Mouse (Mus musculus) thymus, postnatal 14 days (tissue): Measurements from ENCODE around the gene Chsy1.
A peak's percentile ranks its signal among the peaks of the same experiment; 100 is the strongest.

ENCODE experiments used
- DNase-seq: peaks from one replicate; pipeline ENCODE4 v3.0.0; 2021

Chsy1 gene

DNA sequence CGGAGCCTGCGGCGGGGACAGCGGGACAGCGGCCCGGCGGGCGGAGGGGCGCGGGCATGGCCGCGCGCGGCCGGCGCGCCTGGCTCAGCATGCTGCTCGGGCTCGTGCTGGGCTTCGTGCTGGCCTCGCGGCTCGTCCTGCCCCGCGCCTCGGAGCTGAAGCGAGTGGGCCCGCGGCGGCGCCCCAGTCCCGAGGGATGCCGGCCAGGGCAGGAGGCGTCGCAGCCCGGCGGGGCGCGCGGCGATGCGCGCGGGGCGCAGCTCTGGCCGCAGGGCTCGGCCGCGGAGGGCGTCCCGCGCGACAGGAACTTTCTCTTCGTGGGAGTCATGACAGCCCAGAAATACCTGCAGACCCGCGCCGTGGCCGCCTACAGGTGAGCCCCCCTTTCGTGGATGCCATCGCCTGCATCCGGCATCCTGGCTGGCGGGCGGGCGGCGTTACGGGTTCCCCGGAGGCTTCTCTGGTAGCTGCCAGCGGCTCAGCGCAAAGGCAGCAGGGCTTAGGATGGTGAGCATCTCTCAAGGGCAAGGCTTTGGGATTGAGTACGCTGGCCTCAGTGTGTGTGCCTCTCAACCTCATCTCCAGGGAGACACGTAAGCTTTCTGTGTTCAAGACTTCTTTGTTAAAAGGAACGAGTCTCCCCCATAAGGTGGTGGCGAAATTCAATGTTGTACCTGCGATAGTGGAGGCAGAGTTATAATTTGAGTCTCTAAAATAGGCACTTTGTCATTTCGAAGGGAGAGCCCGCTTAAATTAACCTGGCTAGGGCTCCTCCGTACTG is 730 bp downstream of the Chsy1 start:
- DNase-seq: peak; percentile 74

DNA sequence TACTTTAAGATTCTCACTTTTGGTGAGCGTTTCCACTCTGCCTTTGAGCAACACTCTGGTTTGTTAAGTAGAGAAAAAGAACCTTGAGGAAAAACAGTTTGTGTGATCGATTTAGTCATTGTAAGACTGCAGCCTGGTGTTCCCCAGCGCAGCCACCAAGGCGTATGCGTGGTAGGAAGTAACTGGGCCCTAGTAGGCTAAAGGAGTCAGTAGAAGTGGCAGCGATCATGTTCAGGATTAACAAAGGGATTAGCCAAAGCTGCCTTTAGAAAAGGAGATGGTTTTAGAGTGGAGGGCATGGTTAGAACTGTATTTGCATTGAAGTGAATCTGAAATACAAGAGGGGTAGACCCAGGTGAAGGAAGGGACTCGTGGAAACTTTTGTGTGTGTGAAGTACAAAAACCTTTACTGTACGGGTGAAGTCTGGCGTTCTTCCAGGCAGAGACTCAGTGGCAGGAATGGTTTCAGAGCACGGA is 1.4 kb downstream of the Chsy1 start:
- DNase-seq: peak; percentile 16

DNA sequence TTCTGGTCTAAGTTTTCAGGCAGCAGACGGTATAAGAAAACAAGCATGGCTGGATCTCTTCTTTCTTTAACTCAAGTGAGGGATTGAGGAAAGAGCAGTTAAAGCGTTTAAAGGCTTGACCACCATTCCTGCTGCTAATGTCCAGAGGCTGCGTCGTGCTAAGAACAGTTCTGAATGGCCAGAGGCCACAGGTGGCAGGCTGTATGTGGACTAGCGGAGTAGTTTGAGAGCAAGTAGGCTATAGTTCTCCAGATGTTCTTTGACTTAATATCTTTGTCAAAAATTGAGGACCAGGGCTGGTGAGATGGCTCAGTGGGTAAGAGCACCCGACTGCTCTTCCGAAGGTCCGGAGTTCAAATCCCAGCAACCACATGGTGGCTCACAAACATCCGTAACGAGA is 1.9 kb downstream of the Chsy1 start:
- no peak for DNase-seq

DNA sequence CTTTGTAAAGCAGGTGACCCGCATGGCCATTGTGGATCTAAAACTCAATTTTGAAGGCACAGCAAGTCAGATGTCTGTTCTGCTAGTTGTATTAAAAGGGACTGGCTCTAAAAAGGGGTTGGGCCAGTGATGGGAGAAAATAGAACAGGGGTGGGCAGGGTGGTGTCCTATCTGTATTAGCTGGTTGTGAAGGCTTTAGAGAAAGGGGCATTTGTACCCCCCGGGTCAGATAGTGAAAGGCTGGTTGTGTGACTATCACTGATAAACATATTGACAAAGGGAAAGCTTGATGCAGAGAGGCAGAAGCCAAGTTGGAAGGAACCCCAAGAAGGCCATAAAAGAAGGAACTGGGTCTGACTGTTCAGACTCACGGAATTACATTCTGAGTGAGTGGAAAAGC is 4.2 kb downstream of the Chsy1 start:
- no peak for DNase-seq

DNA sequence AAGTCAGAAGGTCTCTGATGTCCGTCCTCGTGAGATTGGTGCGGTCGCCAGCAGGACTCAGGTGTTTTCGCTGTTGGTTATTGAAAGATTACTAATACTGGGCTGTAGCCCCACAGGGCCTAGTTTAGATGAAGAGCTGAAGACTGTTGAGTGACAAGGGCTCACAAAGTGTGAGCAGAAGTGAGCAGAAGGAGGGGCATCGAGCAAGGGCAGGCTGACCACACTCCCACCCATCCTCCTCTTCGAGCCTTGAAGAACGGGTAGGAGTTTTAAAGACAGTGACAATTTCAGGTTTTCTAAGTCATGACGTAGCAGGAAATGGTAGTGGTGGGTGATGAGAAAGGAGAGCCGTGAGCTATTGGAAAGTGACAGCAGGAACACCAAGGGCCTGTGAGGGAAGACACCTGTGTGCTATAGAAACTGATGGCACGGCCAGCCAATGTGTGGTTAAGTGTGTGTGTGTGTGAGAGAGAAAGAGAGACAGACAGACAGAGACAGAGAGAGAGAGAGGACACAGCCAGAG is 6.6 kb downstream of the Chsy1 start:
- peak; percentile 17 for DNase-seq

DNA sequence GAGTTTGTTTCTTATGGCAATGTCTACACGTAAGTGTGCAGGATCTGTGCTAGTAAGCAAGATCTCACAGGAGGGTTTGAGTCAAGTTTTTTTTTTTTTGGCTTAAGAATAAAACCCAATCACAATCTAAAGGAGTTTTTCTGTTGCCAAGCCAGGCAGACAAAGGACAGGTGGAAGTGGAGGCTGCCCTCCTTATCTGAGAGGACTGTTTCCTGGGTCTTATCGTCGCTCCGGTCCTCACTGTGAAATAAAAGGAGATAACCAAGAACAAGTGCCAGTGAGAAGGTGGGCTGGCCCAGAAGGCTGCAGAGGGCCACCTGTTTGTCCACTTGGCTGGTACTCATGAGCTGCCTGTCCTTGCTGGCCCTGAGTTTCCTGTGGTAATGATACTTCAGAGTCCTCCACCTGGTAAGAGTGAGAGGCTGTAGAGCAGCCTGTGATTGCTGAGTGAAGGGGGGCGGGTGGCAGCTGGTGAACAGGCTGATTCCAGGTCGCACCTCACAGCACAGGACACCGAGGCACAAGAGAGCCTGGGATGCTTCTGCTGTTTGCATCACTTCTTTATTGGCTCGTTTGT is 7.7 kb downstream of the Chsy1 start:
- peak; percentile 26 for DNase-seq

DNA sequence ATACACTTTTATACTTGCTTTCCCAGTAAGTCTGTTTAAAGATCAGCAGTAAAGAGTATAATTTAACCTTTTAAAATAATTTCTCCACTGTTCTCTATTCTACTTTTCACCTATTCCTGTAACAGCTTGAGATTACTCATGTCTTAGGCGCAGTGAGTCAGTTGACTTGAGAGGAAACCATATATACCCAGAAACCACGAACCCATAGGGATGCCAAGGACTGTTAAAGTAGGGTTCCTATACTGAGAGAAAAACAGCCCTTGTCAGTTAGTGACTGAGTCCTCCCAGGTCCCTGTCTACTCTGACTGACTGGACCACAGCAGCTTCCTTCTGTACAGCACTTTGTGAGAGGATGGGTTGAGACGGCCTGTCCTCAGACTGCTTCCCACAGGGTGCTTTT is 8.7 kb downstream of the Chsy1 start:
- DNase-seq: no peak

DNA sequence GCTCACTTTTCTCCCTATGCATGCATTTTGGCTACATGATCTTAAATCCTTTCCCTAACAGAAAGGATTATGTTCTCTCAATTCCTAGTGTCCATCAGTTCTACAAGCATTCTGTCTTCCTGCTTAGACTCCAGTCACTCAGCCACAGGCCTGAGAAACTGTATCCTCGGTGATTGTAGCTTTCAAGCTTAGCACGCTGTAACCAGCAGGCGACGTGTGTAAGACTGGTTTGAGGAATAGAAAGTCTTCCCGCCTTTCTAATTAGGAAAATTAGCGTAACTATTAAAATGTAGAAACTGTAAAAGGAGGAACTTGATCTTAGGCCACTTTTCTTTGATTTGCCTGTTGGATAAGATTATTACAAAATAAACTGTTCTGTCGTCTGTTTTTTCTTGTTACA is 9.5 kb downstream of the Chsy1 start:
- DNase-seq: no peak

DNA sequence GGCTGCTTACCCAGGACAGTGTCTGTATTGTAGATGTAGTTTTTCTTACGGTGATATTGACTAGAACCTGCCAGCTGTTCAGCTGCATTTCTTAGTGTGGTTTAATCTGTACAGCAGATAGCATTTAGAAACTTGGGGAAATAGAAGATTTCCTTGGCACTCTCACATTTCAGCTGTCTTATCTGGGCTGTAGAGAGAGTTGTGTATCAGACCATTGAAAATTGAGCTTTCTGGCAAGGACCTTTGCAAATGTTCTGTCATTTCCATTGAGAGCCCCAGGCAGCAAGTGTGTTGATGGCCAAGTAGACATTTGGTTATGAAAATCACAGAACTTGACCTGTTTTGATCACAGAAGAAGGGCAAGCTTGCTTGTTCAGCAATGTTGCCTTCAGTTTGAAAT is 10.8 kb downstream of the Chsy1 start:
- DNase-seq: no peak

DNA sequence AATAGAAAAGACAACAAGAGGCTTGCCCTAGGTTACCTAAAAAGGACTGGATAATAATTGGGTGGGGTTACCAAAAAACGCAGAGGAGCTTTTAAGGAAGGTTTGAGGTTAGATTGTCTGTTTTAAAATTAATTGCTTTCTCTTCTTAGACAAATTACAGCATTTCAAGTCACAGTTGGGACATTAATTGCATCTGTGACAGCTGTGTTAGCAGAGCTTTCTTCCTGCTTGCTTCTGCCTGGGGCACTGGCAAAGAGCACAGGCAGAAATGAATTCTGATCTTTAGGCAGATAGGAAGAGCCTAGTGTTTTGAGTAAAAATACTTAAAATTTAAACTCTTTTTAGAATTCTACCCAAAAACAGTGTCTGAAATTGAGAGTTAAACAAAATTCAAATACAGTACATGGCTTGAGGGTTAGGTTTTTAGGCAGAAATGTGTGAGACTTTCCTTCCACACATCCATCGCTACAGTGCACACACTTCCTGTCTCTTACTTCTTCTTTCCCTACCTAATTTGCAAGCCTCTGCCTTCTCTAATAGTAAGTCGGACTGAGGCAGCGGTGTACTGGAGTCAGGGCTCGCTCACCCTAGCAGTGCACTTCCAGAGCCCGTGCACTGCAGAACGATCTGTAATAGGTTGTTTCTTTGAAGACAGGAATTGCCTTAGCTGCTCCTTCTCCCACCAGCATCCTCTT is 11.5 kb downstream of the Chsy1 start:
- DNase-seq: no peak

DNA sequence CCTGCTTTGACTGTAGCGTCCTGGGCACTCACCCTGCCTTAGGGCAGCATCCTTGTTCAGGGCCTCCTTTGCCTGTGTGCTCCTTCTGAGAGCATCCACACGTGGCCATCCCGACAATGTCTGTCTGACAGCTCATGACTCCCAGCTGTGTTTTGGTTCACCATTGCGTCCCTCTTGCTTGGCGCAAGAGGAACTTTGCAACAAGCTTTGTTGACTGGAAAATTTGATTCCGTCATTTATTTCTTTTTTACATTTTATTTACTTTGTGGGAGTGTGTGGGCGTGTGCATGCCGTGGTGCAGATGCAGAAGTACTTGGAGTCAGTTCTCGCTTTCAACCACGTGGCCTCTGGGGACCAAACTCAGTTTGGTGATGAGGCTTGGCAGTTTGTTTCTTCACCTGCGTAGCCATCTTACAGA is 15.2 kb downstream of the Chsy1 start:
- DNase-seq: no peak

DNA sequence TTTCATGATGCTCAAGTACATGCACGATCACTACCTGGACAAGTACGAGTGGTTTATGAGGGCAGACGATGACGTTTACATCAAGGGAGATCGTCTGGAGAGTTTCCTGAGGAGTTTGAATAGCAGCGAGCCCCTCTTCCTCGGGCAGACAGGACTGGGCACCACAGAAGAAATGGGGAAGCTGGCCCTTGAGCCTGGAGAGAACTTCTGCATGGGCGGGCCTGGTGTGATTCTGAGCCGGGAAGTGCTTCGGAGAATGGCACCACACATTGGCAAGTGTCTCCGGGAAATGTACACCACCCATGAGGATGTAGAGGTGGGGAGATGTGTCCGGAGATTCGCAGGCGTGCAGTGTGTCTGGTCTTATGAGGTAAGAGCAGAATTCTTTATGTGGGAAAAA is 16.1 kb downstream of the Chsy1 start:
- DNase-seq: no peak

DNA sequence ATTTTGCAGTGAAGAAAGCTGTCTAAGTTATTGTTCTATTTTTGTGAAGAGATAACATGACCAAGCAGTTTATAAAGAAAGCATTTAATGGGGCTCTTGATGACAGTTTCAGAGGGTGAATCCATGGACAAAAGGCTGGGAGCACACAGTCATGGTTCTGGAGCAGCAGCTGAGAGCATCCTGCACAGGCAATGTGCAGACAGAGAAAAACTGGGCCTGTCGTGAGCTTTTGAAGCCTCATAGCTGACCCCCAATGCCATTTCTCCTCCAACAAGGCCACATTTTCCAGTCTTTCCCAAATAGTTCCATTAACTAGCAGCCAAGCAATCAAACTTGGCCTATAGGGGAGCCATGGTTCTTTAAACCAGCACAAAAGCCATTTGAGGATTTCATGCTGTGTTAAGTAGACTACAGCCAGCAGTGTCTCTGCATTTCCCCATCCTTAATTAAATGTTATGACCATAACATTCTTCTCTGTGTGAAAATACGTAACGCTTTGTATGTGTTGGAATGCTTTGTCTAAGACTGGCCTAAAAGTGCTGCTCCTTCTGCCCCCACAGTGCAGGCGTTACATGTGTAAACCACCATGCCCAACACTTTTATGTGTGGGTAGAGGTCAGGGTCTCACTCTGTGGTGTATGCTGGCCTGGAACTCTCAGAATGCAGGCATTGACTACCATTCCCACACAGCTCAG is 18.8 kb downstream of the Chsy1 start:
- no peak for DNase-seq

DNA sequence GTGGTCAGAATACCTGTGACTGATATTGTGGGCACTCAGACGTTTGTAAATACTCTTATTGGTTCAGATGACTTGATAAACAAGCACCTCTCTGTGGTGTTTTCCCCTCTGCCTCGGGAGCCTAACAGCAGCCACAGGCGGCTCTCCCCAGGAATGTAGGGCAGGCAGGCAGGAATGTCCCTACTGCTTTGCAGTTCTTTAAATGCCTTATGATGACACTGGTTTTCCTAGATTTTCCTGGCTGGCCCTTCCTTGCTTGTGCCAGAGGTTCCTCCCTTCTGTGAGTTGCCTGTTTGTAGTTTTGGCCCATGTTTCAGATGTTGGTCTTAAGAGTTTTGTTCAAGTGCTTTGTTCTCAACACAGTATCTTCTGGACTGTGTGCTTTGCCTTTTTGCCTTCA is 19.5 kb downstream of the Chsy1 start:
- DNase-seq: no peak

DNA sequence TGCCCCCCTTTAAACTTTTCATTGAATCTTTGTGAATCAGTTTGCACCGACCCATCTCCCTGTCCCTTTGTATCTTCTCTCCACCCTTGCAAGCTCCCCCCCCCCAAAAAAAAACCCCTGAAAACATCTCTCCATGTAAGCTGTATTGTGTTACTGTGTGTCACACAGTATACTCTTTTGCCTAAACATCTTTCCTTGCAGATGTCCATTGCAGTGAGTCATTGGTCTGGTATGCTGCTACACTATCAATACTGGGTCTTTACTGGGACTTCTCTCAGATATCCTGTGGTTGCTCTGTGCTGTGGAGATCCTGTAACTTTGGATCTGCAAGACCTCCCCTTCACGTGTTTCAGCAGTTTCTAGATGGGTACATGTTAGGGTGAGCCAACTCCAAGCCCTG is 21.0 kb downstream of the Chsy1 start:
- no peak for DNase-seq

DNA sequence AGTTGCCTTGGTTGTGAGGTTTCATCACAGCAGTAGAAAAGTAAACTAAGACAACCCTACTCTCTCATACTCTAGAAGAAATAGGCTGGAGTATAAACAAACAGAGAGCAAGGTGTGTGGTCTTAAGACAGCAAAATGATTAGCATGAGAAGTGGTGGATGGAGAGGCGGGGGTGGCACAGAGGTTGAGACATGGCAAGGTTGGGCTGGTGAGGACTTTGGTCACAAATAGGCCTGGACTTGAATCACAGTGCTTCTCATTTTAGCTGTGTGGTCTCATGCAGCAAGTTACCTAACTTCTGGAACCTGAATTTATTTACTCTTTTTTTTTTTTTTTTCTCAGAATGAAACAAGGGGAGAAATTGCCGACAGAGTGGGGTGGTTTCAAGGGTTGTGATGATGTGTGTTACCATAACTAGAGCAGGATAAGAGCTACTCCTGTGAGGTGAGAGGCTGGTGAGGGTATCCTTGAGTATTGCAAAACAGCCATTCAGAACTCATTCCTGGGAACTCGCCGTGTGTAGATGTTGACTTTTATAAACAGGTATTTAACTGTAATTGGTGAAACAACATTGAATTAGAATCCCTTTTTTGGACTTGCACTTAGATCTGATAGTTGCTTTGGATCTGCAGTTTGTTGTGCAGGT is 22.6 kb downstream of the Chsy1 start:
- DNase-seq: no peak

DNA sequence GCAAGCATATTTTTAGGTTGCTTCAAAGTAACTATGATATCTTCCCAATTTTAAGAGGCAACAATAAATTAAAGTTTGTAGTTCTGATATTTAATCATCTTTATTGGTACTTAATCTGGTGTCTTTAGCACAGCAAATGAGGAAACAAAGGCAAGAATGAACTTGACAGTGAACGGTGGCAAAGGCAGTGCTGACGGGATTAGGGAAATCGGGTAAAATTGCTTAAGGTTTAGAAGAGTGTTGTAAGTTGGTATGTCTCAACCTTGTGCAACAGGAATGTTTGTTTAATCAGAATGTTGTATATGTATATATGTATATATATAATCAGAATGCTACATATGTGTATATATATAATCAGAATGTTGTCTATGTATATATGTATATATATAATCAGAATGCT is 24.8 kb downstream of the Chsy1 start:
- DNase-seq: no peak

DNA sequence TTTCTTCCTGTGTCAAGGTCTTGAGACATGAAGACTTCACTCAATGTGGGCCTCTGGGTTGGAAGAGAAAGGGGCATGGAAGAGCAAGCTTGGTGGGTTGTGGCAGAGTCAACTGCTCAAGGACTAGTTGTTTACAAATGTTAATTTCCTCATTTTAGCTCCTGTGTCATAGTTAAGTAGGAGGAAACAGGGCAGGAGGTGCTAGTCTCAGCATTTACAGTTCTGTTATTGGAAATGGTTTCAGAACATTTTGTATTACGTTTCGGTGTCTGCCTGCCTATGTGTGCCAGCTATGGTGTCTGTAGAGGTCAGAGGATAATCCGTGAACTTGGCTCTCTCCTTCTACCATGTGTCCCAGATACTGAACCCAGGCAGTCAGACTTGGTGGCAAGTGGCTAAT is 26.3 kb downstream of the Chsy1 start:
- no peak for DNase-seq

DNA sequence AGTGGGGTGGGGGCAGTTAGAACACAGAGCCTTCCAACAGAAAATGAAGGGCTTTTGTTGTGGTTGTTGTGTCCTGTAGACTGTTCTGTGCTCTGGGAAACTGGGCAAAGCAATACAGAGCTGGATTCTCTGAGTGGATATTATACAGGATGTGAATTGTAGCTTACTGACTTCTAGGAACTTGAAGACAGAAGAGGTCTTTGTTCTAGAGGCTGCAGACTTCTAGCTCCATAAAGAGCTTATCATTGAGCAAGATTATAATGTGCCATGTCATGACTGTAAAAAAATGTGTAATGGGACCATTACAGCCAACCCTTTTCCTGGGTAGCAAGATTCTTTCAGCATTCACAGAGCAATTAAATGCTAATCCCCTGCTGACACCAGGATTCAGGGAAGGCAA is 26.9 kb downstream of the Chsy1 start:
- no peak for DNase-seq

DNA sequence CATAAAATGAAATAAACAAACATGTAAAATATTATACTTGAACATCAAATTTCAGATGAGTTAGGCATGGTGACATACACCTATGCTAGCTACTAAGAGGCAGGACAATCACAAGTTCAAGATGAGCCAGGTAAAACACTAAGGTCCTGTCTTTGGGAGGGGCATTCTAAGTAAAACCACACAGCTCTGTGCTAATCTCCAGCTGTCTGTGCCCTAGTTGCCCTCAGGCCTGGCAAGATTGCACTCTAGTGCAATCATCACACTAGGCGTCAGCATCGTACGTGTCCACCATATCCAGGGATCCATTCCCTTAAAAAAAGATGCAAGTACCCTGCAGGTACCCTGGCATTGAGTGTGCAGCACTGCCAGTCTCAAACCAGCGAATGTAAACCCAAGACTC is 28.0 kb downstream of the Chsy1 start:
- DNase-seq: no peak

DNA sequence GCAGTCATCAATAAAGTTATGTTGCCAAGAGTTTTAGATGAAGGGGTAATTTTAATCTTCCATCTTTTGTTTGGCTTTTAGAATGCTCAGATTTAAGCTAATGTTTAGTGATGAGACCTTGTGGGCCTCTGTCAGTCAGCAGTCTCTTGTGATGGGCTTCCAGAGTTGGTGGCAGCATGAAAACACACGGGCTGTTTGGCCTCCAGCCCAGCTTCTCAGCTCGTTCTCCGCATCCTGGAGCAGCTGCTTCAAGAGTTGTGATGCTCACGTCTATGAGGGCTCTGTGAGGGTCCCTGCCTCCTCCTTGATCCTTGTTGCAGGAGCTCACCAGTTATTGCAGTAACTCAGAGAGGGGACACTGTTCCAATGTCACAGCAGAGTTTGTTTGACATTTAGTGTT is 29.0 kb downstream of the Chsy1 start:
- no peak for DNase-seq

DNA sequence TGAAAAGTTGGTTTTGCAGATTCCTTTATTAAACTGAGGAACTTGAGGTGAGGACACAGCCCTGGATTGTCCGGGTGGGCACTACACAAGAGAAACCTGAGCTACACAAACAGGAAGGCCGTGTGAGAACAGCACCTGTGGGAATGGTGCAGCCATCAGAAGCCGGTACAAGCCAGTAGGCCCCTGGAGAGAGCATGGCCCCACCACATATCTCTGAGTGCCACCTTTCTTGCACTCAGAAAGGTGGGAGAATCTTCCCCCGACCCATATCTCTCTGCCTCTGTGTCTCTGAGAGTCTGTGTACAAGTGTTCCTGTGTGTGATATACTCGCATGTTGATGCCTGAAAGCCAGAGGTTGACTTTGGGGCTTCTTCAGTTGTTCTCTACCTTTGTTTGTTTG is 29.6 kb downstream of the Chsy1 start:
- no peak for DNase-seq

DNA sequence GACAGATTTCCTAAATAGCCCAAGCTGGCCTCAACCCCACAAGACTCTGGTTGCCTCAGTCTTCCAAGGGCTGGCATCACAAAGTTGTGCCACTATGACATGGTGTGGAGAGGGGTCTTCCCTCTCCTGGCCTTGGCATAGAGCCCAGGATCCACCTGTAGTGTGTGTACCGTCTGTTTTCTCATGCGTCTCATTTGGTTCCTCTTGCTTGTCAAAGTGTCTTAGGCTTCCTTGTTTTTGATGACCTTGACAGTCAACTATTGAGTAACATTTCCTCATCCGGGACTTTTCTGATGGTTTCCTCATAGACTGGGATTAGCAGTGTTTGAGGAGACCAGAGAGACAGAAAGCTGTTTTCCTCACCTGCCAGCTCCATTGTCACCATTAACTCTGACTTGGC is 30.8 kb downstream of the Chsy1 start:
- no peak for DNase-seq
